Mouse (Mus musculus) heart, embryonic 11.5 days (tissue): ENCODE data around the gene Sstr4. TPM values are rescaled to one million over a fixed set of nuclear protein-coding genes. Genes with fewer than 3 reads are reported as not detected.

Experiments
- ATAC-seq: fragments of 200-750 bp; cut with Nextera tagmentation; replicated peaks from 2 replicates; pipeline ENCODE4 v1.8.0; 2017; ENCODE audit warnings: moderate library complexity; ENCODE audit not compliant: insufficient number of reproducible peaks, low FRiP score, low TSS enrichment
- H3K27ac ChIP-seq: fragments of 300-500 bp; sonication (generic); 2 replicates; pipeline ENCODE4 v1.5.1; 2014; ENCODE audit warnings: mild to moderate bottlenecking, low read depth, low read length
- H3K27me3 ChIP-seq: fragments of 300-500 bp; sonication (generic); 2 replicates; pipeline ENCODE4 v1.6.1; 2014; ENCODE audit warnings: mild to moderate bottlenecking, low read length, mixed read lengths; ENCODE audit not compliant: control insufficient read depth, insufficient read depth
- H3K36me3 ChIP-seq: fragments of 300-500 bp; sonication (generic); 2 replicates; pipeline ENCODE4 v1.6.1; 2014; ENCODE audit warnings: mild to moderate bottlenecking, low read length, moderate library complexity, mixed read lengths; ENCODE audit not compliant: control insufficient read depth, insufficient read depth
- H3K4me1 ChIP-seq: fragments of 300-500 bp; sonication (generic); 2 replicates; pipeline ENCODE4 v1.6.1; 2014; ENCODE audit warnings: low read length; ENCODE audit not compliant: control insufficient read depth, insufficient read depth
- H3K4me2 ChIP-seq: fragments of 300-500 bp; sonication (generic); 2 replicates; pipeline ENCODE4 v1.6.1; 2014; ENCODE audit warnings: mild to moderate bottlenecking, moderate library complexity
- H3K4me3 ChIP-seq: fragments of 300-500 bp; sonication (generic); 2 replicates; pipeline ENCODE4 v1.5.1; 2014; ENCODE audit warnings: low read depth, low read length
- H3K9ac ChIP-seq: fragments of 300-500 bp; sonication (generic); 2 replicates; pipeline ENCODE4 v1.6.1; 2014; ENCODE audit warnings: mild to moderate bottlenecking, low read depth, low read length, moderate library complexity
- H3K9me3 ChIP-seq: fragments of 300-500 bp; sonication (generic); replicated peaks from 2 replicates; pipeline ENCODE4 v1.6.1; 2016; ENCODE audit warnings: low read length; ENCODE audit not compliant: control insufficient read depth
- WGBS: fragments of 180-500 bp; shearing (Covaris S2); extraction: QIAGEN DNeasy Blood & Tissue Kit; methylation state at CpG from one replicate; pipeline ENCODE4 v1.1.7; 2014; ENCODE audit not compliant: insufficient replicate concordance; 5-methylcytosine and 5-hydroxymethylcytosine counted together
- polyA plus RNA-seq: library from polyadenylated mRNA; unstranded; fragments of >200 nt; fragmentation: Nextera tagmentation; extraction: Ambion mirVana; gene quantifications from 2 replicates; pipeline ENCODE4 v1.2.1, GENCODE M21; 2014

Sstr4 gene
- polyA plus RNA-seq, 1 experiment from 2014 or later, result 1.7 TPM

DNA sequence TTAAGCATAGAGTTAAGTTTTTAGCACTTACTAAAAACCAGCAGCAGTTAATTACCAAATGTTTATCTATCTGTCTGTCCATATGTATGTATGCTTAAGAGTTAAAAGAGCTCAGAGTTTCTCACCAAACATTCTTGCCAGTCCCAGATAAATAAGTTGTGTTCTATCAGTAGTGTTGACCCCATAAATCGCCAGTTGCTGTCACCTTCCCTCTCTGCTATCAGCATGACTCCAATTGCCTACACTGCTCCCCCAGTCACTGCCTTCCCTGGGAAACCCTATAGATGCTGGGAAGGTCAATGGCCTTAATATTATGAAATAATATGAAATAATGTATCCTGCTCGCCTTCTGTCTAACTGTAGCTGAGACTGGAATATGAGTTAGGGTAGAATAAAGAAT, 37.2 kb downstream of the Sstr4 start:
- H3K27ac ChIP-seq, result no peak overlapping the region
- 33% methylated on average over 2 of the region's 2 CpGs for WGBS
- no peaks in the 10 kb centered on the region for H3K4me1 ChIP-seq
- H3K9ac ChIP-seq, result no peak overlapping the region
- H3K27me3 ChIP-seq, result no peaks in the 10 kb centered on the region
- ATAC-seq, result no peak
- no peaks in the 10 kb centered on the region for H3K9me3 ChIP-seq
- no peak overlapping the region for H3K4me3 ChIP-seq
- no peaks in the 10 kb centered on the region for H3K36me3 ChIP-seq
- H3K4me2 ChIP-seq, result no peak overlapping the region

DNA sequence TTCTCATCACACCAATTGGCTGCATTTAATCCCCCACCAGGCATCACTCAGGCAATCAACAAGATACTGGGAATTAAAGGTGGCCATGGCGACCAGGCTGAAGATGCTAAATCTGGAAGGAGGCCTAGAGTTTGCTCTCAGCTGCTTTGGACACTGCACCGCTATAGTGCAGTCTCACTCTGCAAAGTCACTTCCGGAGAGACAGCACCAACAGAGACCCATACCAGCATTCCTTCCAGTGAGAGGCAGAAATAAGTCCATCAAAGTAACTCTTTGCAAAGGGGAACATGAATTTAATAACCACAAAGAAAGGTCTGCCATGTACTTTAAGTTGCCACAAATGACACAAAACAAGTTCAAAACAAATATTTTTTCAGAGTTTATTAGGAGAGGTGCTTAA, 41.1 kb downstream of the Sstr4 start:
- ATAC-seq, result no peak
- Histone ChIP-seq H3K9me3 (no peaks in the 10 kb centered on the region), H3K4me3 (no peak overlapping the region), H3K4me1 (no peaks in the 10 kb centered on the region; the same call in 1 of the 2 replicates), H3K9ac (no peak overlapping the region), H3K36me3 (no peaks in the 10 kb centered on the region), H3K4me2 (no peak overlapping the region), H3K27me3 (no peaks in the 10 kb centered on the region), H3K27ac (no peak overlapping the region)
- 37% methylated on average over 3 of the region's 3 CpGs for WGBS

DNA sequence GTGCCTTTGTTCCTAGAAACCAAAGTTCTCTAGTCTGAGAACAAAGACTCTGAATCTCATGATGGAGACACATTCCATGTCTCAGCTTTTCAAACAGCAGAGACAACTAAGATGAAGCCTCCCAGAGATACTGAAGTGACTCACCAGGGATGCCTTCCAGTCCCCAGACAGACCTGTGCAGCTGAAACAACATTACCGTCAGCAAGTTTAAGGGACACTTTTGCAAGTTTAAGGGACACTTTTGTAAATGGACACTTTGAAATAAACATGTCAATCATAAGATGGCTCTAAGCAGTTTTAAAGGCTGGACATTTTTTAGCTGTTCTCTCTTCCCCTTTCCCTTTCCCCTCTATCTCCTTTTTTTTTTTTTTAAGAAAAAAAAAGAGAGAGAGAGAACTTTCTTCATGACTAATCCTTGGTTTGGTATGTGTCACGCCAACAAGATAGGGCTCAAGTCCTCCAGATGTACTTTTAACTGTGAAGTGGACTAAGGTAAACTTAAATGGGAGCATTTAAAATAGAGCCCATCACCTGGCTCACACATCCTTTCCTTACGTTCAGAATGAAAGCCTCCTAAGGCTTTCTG, 44.6 kb downstream of the Sstr4 start:
- Histone ChIP-seq H3K4me2 (peak overlapping the region; percentile 56), H3K27me3 (no peaks in the 10 kb centered on the region), H3K4me3 (peak overlapping the region; percentile 35), H3K36me3 (no peaks in the 10 kb centered on the region), H3K4me1 (peaks cover 4% of the 10 kb centered on the region; the same call in 1 of the 2 replicates), H3K27ac (no peak overlapping the region), H3K9ac (no peak overlapping the region), H3K9me3 (no peaks in the 10 kb centered on the region)
- 21% methylated on average over 3 of the region's 3 CpGs for WGBS
- no peak for ATAC-seq

DNA sequence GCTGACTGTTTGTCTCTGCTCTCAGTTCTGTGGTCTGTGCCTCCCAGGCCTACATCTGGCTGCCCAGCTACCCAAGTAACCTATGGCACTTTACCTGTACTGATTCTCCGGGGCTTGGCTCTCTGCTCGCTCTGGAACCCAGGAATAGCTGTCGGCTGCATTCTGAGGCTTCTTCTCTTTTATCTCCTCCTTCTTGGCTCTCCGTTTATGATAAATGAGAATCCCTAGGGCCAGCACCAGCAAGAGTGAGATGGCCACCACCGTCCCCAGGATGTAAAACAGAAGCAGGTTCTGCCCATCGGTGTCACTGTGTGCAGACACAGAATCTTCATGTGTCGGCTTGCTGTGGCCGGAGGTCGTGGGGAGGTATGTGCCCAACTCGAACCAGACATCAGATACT, 46.3 kb downstream of the Sstr4 start:
- peak overlapping the region; percentile 82; the same call in 1 of the 2 replicates for H3K27ac ChIP-seq
- H3K9ac ChIP-seq, result peak overlapping the region; percentile 44

DNA sequence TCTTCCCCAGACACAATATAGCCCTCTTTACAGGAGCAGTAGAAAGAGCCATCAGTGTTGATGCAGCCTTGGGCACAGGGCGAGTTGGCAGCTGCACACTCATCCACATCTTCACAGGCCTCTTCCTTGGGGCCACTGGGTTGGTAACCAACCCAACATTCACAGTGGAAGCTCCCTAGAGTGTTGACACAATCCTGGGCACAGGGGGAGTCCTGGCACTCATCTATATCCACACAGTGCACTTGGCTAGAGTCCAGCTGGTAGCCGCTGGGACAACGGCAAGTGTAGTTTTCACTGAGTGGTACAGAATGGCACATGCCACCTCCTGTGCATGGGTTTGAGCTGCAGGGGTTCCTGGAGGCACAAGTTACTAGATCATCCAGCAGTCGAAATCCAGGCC, 47.0 kb downstream of the Sstr4 start:
- peak overlapping the region; percentile 82 for H3K27ac ChIP-seq
- H3K4me2 ChIP-seq, result peak overlapping the region; percentile 56
- ATAC-seq, result 0 out of 2 replicates have a peak, but pooled peaks have one; percentile 12
- H3K4me3 ChIP-seq, result peak overlapping the region; percentile 35
- H3K9ac ChIP-seq, result peak overlapping the region; percentile 44
- no peaks in the 10 kb centered on the region for H3K27me3 ChIP-seq
- WGBS, result 74% methylated on average over 4 of the region's 4 CpGs
- peaks cover 4% of the 10 kb centered on the region; the same call in 1 of the 2 replicates for H3K4me1 ChIP-seq
- H3K9me3 ChIP-seq, result no peaks in the 10 kb centered on the region
- no peaks in the 10 kb centered on the region for H3K36me3 ChIP-seq

More for the DNA sequence above, 46.3 kb downstream of the Sstr4 start:
- Histone ChIP-seq H3K36me3 (no peaks in the 10 kb centered on the region), H3K27me3 (no peaks in the 10 kb centered on the region), H3K4me3 (peak overlapping the region; percentile 35), H3K9me3 (no peaks in the 10 kb centered on the region), H3K4me1 (peaks cover 4% of the 10 kb centered on the region; the same call in 1 of the 2 replicates), H3K4me2 (peak overlapping the region; percentile 56)
- 59% methylated on average over 10 of the region's 10 CpGs for WGBS
- ATAC-seq, result no peak

DNA sequence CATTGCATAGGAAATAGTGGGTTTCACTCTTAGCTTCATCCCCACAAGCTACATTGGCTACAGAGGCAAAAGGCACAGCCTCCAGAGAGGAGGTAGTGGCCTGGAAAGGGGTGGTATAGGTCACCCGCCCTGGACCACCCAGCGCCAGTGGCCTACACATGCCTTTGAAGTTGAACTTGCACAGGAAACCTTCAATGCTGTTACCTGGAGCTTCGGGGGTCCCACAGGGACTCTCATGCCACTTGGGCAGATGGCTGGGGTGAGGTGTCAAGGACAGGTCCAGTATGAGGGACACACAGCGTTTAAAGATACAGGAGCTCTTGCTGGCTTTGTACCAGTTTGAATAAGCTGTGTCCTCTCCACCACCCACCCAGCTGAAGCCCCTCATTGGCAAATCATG, 47.6 kb downstream of the Sstr4 start:
- Histone ChIP-seq H3K27me3 (no peaks in the 10 kb centered on the region), H3K4me3 (peak overlapping the region; percentile 35), H3K9ac (peak overlapping the region; percentile 44), H3K4me1 (peaks cover 4% of the 10 kb centered on the region; the same call in 1 of the 2 replicates), H3K4me2 (peak overlapping the region; percentile 56), H3K27ac (peak overlapping the region; percentile 82), H3K9me3 (no peaks in the 10 kb centered on the region), H3K36me3 (no peaks in the 10 kb centered on the region)
- no peak for ATAC-seq
- 80% methylated on average over 4 of the region's 4 CpGs for WGBS

DNA sequence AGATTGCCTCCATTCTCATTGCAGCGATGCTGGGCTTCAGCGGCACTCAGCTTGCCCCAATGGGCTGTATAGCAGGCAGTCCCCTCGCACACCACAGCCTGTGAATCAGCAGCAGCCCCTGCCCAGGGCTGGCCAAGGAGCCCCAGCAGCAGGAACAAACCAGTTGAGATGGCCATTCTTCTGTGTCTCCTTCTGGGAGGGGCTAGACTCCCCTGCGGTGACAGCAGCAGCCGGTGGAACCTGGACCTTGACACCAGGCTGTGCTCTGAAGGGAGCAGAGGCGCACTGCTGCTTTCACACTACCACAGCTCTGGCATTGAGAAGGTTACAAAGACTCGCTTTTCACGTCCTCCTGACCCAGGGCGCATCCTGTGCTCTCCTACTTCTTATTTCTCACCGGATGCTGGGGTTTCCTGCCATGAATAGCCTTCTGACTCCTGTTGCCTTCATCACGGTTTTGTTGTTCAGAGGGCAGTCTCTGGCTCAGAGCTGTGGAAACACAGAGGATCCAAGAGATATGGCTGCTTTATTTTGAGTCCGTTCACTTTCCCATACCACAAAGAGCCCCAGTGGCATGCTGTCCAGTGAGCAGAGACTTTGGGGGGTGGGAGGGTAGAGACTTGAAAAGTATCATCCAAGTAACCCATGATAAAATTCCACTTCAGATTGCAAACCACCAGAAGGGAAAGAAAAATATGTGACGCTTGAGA, 48.3 kb downstream of the Sstr4 start, which contains the start of gene Cd93:
Gene Cd93 (minus strand): TSS at position 315 of the 710 bp plus-strand sequence.
- peak within 1 kb of the TSS; percentile 56 for H3K4me2 ChIP-seq
- ATAC-seq, result peak; percentile 66
- peak within 1 kb of the TSS; percentile 35 for H3K4me3 ChIP-seq
- no peaks in the 10 kb centered on the region for H3K36me3 ChIP-seq
- H3K27me3 ChIP-seq, result no peaks in the 10 kb centered on the region
- H3K4me1 ChIP-seq, result peaks cover 4% of the 10 kb centered on the region; the same call in 1 of the 2 replicates
- H3K9ac ChIP-seq, result peak within 1 kb of the TSS; percentile 44
- peak within 1 kb of the TSS; percentile 82 for H3K27ac ChIP-seq
- WGBS, result 23% methylated on average over 13 of the region's 13 CpGs
- H3K9me3 ChIP-seq, result no peaks in the 10 kb centered on the region

DNA sequence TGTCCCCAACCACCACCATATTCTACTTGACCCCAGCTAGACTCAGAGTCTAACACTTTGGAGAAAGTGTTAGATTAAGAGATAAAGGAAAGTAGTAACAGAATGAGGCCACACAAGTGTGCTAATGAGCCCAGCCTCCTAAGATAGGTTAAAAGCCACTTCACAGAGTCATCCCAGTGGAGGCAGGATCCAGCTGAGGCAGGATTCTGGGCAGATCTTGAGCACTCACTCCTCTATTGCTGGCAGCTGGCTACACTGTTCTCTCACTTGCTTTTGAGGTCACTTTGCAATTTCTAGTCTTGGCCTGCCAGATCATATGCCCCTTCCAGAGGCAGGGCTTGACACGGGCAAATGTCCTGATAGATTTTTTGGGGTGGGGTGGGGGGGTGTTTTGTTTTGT, 49.3 kb downstream of the Sstr4 start:
- 54% methylated on average over 1 of the region's 1 CpGs for WGBS
- Histone ChIP-seq H3K4me2 (no peak overlapping the region), H3K4me3 (no peak overlapping the region), H3K27ac (peak overlapping the region; percentile 54; the same call in 1 of the 2 replicates), H3K27me3 (no peaks in the 10 kb centered on the region), H3K36me3 (no peaks in the 10 kb centered on the region), H3K9me3 (no peaks in the 10 kb centered on the region), H3K4me1 (0 out of 2 replicates have a peak, but pooled peaks cover 4% of the 10 kb centered on the region), H3K9ac (no peak overlapping the region)
- no peak for ATAC-seq
